Mouse (Mus musculus): Measurements from ENCODE around the gene Mocs1. TPM values are rescaled to one million over a fixed set of nuclear protein-coding genes. Genes with fewer than 3 reads are reported as not detected.
"Not testable (repeated sequence)": the region's sequence is repeated elsewhere in the genome, so short reads cannot be mapped to it uniquely, and the experiment has no call there.

The Mocs1 gene
- polyA plus RNA-seq, 1 experiment from 2014 or later, result 6.9 TPM

DNA sequence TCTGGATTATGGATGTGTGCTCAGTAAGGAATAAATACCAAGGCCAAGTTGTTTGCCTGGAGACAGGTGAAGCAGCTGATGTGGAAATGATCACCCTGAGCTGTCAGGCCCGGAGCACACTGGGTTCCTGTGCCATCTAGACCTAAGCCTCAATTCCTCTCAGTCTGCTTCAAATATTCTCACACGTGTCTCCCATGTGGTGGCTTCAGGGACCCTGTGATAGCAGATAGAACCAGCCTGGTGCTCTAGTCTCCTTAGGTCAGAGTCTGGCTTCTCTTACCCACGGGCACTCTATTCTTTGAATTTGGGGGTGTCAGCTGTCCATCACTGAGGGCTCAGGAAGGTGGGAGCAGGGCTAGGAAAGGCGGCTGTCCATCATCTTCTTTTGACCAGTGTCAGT, 11.5 kb downstream of the Mocs1 start:
- Histone ChIP-seq H3K9me3 (ENCODE audit: control insufficient read depth, low read length) (no peaks in the 10 kb centered on the region), H3K36me3 (ENCODE audit: control insufficient read depth, insufficient read depth, low read length) (peaks cover 46% of the 10 kb centered on the region), H3K27me3 (ENCODE audit: control insufficient read depth, insufficient read depth, low read length) (no peaks in the 10 kb centered on the region), H3K9ac (ENCODE audit: low read length) (no peak overlapping the region), H3K27ac (replicated peaks in 1 of 2; ENCODE audit: control insufficient read depth in 1 of 2, insufficient read depth in 1 of 2, low read depth in 2 of 2, low read length in 2 of 2) (no peak overlapping the region), H3K4me1 (ENCODE audit: control insufficient read depth in 2 of 2, insufficient read depth in 2 of 2, low read length in 2 of 2) (peaks cover 0 to 3% of the 10 kb centered on the region in 2 experiments; a peak in 1 of 4 replicates), H3K4me2 (ENCODE audit: low read length) (no peak overlapping the region), H3K4me3 (ENCODE audit: control insufficient read depth in 1 of 2, insufficient read depth in 1 of 2, low read depth in 1 of 2, low read length in 2 of 2) (no peak overlapping the region)
- 75% methylated on average over 4 of the region's 4 CpGs for WGBS
- no peak for ATAC-seq (ENCODE audit: insufficient number of reproducible peaks, insufficient read depth, low FRiP score, low read depth)

DNA sequence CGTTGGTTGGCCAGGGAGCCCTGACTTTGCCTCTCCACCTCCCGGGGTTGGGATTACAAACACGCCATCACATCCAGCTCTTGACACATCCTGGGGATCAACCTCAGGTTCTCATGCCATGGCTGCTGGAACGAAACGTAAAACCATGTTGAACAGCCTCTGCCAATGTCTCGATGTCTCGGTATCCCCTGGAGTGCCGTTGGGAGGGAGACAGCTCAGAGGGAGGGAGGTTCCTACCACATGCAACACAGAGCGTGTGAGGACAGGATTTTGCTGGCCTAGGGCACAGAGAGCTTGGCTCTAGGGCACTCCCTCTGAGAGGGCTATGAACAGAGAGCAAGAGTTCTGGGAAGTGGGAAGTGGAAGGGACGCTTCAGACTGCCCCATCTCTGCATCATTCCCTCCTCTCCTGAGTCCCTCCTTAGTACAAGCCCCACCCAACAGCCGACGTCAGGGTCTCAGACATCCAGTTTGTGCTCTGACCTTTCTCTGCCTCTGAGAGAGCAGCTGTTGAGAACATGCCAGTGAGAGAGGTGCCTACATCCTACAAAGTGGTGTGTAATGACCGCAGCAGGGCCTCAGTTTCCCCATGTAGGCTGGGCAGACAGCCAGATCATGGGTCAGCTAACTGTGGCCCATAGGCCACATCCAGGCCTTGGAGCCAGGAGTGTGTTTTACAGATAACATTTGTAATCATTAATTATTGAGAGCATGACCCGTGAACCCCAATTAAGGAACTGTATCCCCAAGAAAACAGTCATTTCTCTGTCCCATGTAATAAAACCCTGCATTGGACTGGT, 12.4 kb downstream of the Mocs1 start:
- H3K27me3 ChIP-seq (ENCODE audit: control insufficient read depth, insufficient read depth, low read length), result no peaks in the 10 kb centered on the region
- H3K36me3 ChIP-seq (ENCODE audit: control insufficient read depth, insufficient read depth, low read length), result peaks cover 37% of the 10 kb centered on the region
- WGBS, result 64% methylated on average over 14 of the region's 14 CpGs
- no peak overlapping the region for H3K27ac ChIP-seq (replicated peaks in 1 of 2; ENCODE audit: control insufficient read depth in 1 of 2, insufficient read depth in 1 of 2, low read depth in 2 of 2, low read length in 2 of 2)
- no peak overlapping the region for H3K4me2 ChIP-seq (ENCODE audit: low read length)
- no peak for ATAC-seq (ENCODE audit: insufficient number of reproducible peaks, insufficient read depth, low FRiP score, low read depth)
- H3K9me3 ChIP-seq (ENCODE audit: control insufficient read depth, low read length), result no peaks in the 10 kb centered on the region
- no peak overlapping the region for H3K9ac ChIP-seq (ENCODE audit: low read length)
- no peak overlapping the region for H3K4me3 ChIP-seq (ENCODE audit: control insufficient read depth in 1 of 2, insufficient read depth in 1 of 2, low read depth in 1 of 2, low read length in 2 of 2)
- H3K4me1 ChIP-seq (ENCODE audit: control insufficient read depth in 2 of 2, insufficient read depth in 2 of 2, low read length in 2 of 2), result peaks cover 0 to 3% of the 10 kb centered on the region in 2 experiments; a peak in 1 of 4 replicates

DNA sequence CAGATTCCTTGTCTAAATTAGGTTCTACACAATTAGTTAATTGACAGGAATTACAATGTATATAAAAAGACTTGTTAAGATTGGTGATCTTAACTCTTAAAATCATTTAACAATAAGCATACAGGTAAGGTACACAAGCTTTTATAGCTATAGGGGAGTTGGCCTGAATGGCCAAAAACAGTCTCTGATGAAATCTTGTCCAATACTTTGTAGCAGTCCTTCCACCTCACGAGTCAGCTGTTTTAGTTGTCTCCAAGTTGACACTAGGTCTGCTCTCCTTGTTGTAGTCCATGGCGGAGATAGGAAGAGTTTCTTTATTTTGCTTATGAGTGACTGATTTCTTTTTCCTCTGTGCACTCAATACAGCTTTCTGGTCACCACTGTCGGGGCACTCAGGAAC, 14.7 kb downstream of the Mocs1 start:
- ATAC-seq (ENCODE audit: insufficient number of reproducible peaks, insufficient read depth, low FRiP score, low read depth); H3K9ac ChIP-seq (ENCODE audit: low read length); H3K4me2 ChIP-seq (ENCODE audit: low read length); H3K4me1 ChIP-seq (ENCODE audit: control insufficient read depth in 2 of 2, insufficient read depth in 2 of 2, low read length in 2 of 2); H3K27ac ChIP-seq (replicated peaks in 1 of 2; ENCODE audit: control insufficient read depth in 1 of 2, insufficient read depth in 1 of 2, low read depth in 2 of 2, low read length in 2 of 2); H3K4me3 ChIP-seq (ENCODE audit: control insufficient read depth in 1 of 2, insufficient read depth in 1 of 2, low read depth in 1 of 2, low read length in 2 of 2); H3K9me3 ChIP-seq (ENCODE audit: control insufficient read depth, low read length); H3K27me3 ChIP-seq (ENCODE audit: control insufficient read depth, insufficient read depth, low read length): not testable (repeated sequence)
- H3K36me3 ChIP-seq (ENCODE audit: control insufficient read depth, insufficient read depth, low read length), result peaks cover 23% of the 10 kb centered on the region
- 68% methylated on average over 3 of the region's 3 CpGs for WGBS

DNA sequence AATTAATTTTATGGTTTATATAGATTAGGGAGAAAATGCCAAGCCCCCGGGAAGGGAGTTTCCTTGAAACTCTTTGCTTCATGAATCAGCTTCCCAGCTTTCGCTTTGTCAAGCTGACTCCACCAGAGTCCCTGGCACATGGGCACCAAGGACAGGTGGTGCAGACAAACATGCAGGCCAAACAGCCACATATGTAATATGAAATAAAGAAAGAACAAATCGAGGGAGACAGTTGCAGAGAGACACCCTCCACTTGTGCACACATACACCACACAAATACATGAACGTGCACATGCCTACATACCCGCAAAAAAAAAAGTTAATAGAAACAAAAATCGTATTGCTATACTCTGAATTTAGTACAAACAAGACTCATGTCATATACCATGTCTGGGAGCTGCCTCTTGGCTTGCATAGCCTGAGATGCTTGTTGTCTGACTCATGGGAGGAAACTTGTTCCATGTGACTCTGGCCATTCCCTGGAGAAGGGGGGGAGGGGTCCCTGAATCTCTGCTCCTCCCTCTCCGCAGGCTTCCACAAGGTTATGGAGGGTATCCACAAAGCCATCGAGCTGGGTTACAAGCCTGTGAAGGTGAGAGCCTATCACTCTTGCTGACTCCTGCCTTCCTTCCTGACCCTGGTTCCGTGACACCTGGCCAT, 20.5 kb downstream of the Mocs1 start:
- Histone ChIP-seq H3K9me3 (ENCODE audit: control insufficient read depth, low read length) (no peaks in the 10 kb centered on the region), H3K27ac (replicated peaks in 1 of 2; ENCODE audit: control insufficient read depth in 1 of 2, insufficient read depth in 1 of 2, low read depth in 2 of 2, low read length in 2 of 2) (0 out of 4 replicates have a peak overlapping the region, but pooled peaks of 1 of the 2 experiments have one; percentile 2), H3K4me3 (ENCODE audit: control insufficient read depth in 1 of 2, insufficient read depth in 1 of 2, low read depth in 1 of 2, low read length in 2 of 2) (no peak overlapping the region), H3K4me1 (ENCODE audit: control insufficient read depth in 2 of 2, insufficient read depth in 2 of 2, low read length in 2 of 2) (peaks cover 10 to 11% of the 10 kb centered on the region in 2 experiments), H3K4me2 (ENCODE audit: low read length) (no peak overlapping the region), H3K27me3 (ENCODE audit: control insufficient read depth, insufficient read depth, low read length) (no peaks in the 10 kb centered on the region), H3K36me3 (ENCODE audit: control insufficient read depth, insufficient read depth, low read length) (peaks cover 14% of the 10 kb centered on the region; the same call in 1 of the 2 replicates), H3K9ac (ENCODE audit: low read length) (no peak overlapping the region)
- ATAC-seq (ENCODE audit: insufficient number of reproducible peaks, insufficient read depth, low FRiP score, low read depth), result peak; percentile 61
- 48% methylated on average over 8 of the region's 9 CpGs for WGBS

DNA sequence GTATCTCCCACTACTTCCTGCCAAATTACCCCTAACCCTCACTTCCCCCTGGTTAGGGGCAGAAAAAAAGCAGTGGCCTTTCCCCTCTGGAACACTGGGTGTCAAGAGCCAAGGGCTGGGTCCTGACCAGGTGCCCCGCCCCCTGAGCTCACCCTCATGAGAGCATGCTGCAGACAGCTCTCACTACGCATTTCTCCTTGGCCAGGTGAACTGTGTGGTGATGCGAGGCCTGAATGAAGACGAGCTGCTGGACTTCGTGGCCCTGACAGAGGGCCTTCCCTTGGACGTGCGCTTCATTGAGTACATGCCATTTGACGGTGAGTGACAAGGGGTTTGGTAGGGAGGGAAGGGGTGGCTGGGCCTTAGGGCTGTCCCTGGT, 21.1 kb downstream of the Mocs1 start:
- Histone ChIP-seq H3K27me3 (ENCODE audit: control insufficient read depth, insufficient read depth, low read length) (no peaks in the 10 kb centered on the region), H3K36me3 (ENCODE audit: control insufficient read depth, insufficient read depth, low read length) (peaks cover 18% of the 10 kb centered on the region), H3K27ac (replicated peaks in 1 of 2; ENCODE audit: control insufficient read depth in 1 of 2, insufficient read depth in 1 of 2, low read depth in 2 of 2, low read length in 2 of 2) (0 out of 4 replicates have a peak overlapping the region, but pooled peaks of 1 of the 2 experiments have one; percentile 2), H3K4me1 (ENCODE audit: control insufficient read depth in 2 of 2, insufficient read depth in 2 of 2, low read length in 2 of 2) (peaks cover 10 to 11% of the 10 kb centered on the region in 2 experiments), H3K4me2 (ENCODE audit: low read length) (no peak overlapping the region), H3K9ac (ENCODE audit: low read length) (no peak overlapping the region), H3K4me3 (ENCODE audit: control insufficient read depth in 1 of 2, insufficient read depth in 1 of 2, low read depth in 1 of 2, low read length in 2 of 2) (no peak overlapping the region), H3K9me3 (ENCODE audit: control insufficient read depth, low read length) (no peaks in the 10 kb centered on the region)
- 69% methylated on average over 8 of the region's 8 CpGs for WGBS
- ATAC-seq (ENCODE audit: insufficient number of reproducible peaks, insufficient read depth, low FRiP score, low read depth), result peak; percentile 43; the same call in 1 of the 2 replicates

DNA sequence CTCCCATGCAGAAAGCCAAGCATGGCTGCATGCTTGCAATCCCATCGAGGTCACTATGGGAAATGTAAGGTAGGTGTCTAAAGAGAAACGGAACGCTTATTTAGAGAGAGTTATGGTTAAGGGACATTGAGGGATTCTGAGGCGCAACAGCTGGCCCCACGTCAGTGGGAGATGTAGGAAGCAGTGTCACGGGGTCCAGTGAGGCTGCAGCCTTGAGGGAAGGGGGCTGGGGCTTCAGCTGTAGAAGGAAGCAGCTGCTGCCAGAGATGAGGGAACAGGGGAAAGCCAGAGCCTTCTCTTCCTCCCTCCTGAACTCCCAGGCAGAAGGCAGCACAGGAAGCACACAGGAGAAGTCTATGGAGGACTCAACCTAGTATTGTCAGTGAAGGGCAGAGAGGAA, 22.8 kb downstream of the Mocs1 start:
- peaks cover 10 to 11% of the 10 kb centered on the region in 2 experiments for H3K4me1 ChIP-seq (ENCODE audit: control insufficient read depth in 2 of 2, insufficient read depth in 2 of 2, low read length in 2 of 2)
- H3K9me3 ChIP-seq (ENCODE audit: control insufficient read depth, low read length), result no peaks in the 10 kb centered on the region
- no peak overlapping the region for H3K27ac ChIP-seq (replicated peaks in 1 of 2; ENCODE audit: control insufficient read depth in 1 of 2, insufficient read depth in 1 of 2, low read depth in 2 of 2, low read length in 2 of 2)
- H3K36me3 ChIP-seq (ENCODE audit: control insufficient read depth, insufficient read depth, low read length), result peaks cover 34% of the 10 kb centered on the region
- 75% methylated on average over 6 of the region's 6 CpGs for WGBS
- H3K4me3 ChIP-seq (ENCODE audit: control insufficient read depth in 1 of 2, insufficient read depth in 1 of 2, low read depth in 1 of 2, low read length in 2 of 2), result no peak overlapping the region
- H3K9ac ChIP-seq (ENCODE audit: low read length), result no peak overlapping the region
- ATAC-seq (ENCODE audit: insufficient number of reproducible peaks, insufficient read depth, low FRiP score, low read depth), result no peak
- H3K27me3 ChIP-seq (ENCODE audit: control insufficient read depth, insufficient read depth, low read length), result no peaks in the 10 kb centered on the region
- no peak overlapping the region for H3K4me2 ChIP-seq (ENCODE audit: low read length)

DNA sequence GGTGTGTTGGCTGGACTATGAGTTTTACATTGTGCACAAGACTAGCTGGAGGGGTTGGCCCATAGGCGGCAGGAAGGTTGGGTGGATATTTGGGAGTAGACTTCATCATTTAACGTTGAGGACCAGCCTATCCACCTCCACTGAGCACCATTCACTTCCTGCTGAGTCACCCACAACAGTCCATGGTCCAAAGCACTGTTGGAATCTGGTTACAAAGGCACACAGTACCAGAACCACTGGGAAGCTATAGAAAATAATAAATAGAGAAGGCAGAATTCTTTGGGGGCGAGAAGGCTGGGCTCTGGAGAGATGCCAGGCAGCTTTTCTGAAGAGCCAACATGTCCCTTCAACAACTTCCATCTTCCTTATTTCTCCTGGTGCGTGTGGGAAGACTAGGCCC, 28.2 kb downstream of the Mocs1 start:
- no peaks in the 10 kb centered on the region for H3K27me3 ChIP-seq (ENCODE audit: control insufficient read depth, insufficient read depth, low read length)
- H3K9ac ChIP-seq (ENCODE audit: low read length), result no peak overlapping the region
- no peak overlapping the region for H3K27ac ChIP-seq (replicated peaks in 1 of 2; ENCODE audit: control insufficient read depth in 1 of 2, insufficient read depth in 1 of 2, low read depth in 2 of 2, low read length in 2 of 2)
- H3K4me3 ChIP-seq (ENCODE audit: control insufficient read depth in 1 of 2, insufficient read depth in 1 of 2, low read depth in 1 of 2, low read length in 2 of 2), result no peak overlapping the region
- no peaks in the 10 kb centered on the region for H3K4me1 ChIP-seq (ENCODE audit: control insufficient read depth in 2 of 2, insufficient read depth in 2 of 2, low read length in 2 of 2)
- peaks cover 38% of the 10 kb centered on the region for H3K36me3 ChIP-seq (ENCODE audit: control insufficient read depth, insufficient read depth, low read length)
- H3K4me2 ChIP-seq (ENCODE audit: low read length), result no peak overlapping the region
- no peak for ATAC-seq (ENCODE audit: insufficient number of reproducible peaks, insufficient read depth, low FRiP score, low read depth)
- 83% methylated on average over 4 of the region's 4 CpGs for WGBS
- H3K9me3 ChIP-seq (ENCODE audit: control insufficient read depth, low read length), result no peaks in the 10 kb centered on the region
